ENCODE assay signal across 12 mouse cellular contexts in genomic region chr12:5239451-5240245, GRCm38 (mm10).
DNase-seq lines count a peak whose midpoint lies in the region; ATAC-seq and TF ChIP-seq lines count a peak whose summit lies in the region.
"Had no signal": no experiment of that assay in that cellular context is flagged by ENCODE, and none has a peak within 500 bp of the region (broad histone marks: within the 10 kb centered on the region; RNA-seq: fewer than 3 reads in every experiment).

No protein-coding gene starts in this region.

- H3K9me3 ChIP-seq in midbrain, embryonic 12.5 days: no peaks in the 10 kb centered on the region
- H3K9me3 ChIP-seq in midbrain, embryonic 16.5 days (replicated peaks; ENCODE audit: control insufficient read depth, low read length, poor library complexity, severe bottlenecking): no peaks in the 10 kb centered on the region
- H3K9me3 ChIP-seq in forebrain, postnatal 0 days (ENCODE audit: low read length): no peaks in the 10 kb centered on the region
- H3K9me3 ChIP-seq: heart, embryonic 15.5 days had no signal

- no peaks in the 10 kb centered on the region for H3K36me3 ChIP-seq in midbrain, embryonic 12.5 days
- no peaks in the 10 kb centered on the region for H3K36me3 ChIP-seq in midbrain, embryonic 16.5 days (ENCODE audit: control insufficient read depth, insufficient read depth, low read length)
- no peaks in the 10 kb centered on the region for H3K36me3 ChIP-seq in forebrain, postnatal 0 days (ENCODE audit: insufficient read depth)
- H3K36me3 ChIP-seq: heart, embryonic 15.5 days had no signal

- ATAC-seq in midbrain, embryonic 12.5 days (ENCODE audit: low FRiP score, low read depth): peak; percentile 42; the same call in 1 of the 2 replicates
- no peak for ATAC-seq in midbrain, embryonic 16.5 days
- peak; percentile 72 for ATAC-seq in forebrain, postnatal 0 days

- no peaks in the 10 kb centered on the region for H3K27me3 ChIP-seq in midbrain, embryonic 12.5 days
- no peaks in the 10 kb centered on the region for H3K27me3 ChIP-seq in midbrain, embryonic 16.5 days (ENCODE audit: control insufficient read depth, insufficient read depth, low read depth, low read length)
- no peaks in the 10 kb centered on the region for H3K27me3 ChIP-seq in forebrain, postnatal 0 days (ENCODE audit: insufficient read depth, low read length)
- H3K27me3 ChIP-seq: heart, embryonic 15.5 days had no signal

- 64% methylated on average over 17 of the region's 17 CpGs for WGBS in midbrain, embryonic 12.5 days
- 58% methylated on average over 17 of the region's 17 CpGs for WGBS in midbrain, embryonic 16.5 days
- 20% methylated on average over 17 of the region's 17 CpGs for WGBS in forebrain, postnatal 0 days

- 0 out of 2 replicates have a peak overlapping the region, but pooled peaks have one; percentile 8 for H3K27ac ChIP-seq in midbrain, embryonic 12.5 days (replicated peaks)
- no peak overlapping the region for H3K27ac ChIP-seq in midbrain, embryonic 16.5 days (ENCODE audit: low read length)
- H3K27ac ChIP-seq in forebrain, postnatal 0 days (ENCODE audit: low read depth, low read length): no peak overlapping the region
- H3K27ac ChIP-seq: heart, embryonic 15.5 days had no signal

- no peak for TF ChIP-seq CTCF in forebrain, postnatal 0 days (IDR thresholded peaks at IDR 0.05; ENCODE audit: low read depth)

- no peak overlapping the region for H3K4me3 ChIP-seq in midbrain, embryonic 12.5 days
- H3K4me3 ChIP-seq in midbrain, embryonic 16.5 days (ENCODE audit: low read depth, low read length): no peak overlapping the region
- H3K4me3 ChIP-seq in forebrain, postnatal 0 days (ENCODE audit: low read depth, low read length): no peak overlapping the region
- H3K4me3 ChIP-seq: heart, embryonic 15.5 days had no signal

- H3K4me1 ChIP-seq in midbrain, embryonic 12.5 days: peaks cover 26% of the 10 kb centered on the region
- peaks cover 5% of the 10 kb centered on the region; the same call in 1 of the 2 replicates for H3K4me1 ChIP-seq in midbrain, embryonic 16.5 days (ENCODE audit: control insufficient read depth, insufficient read depth, low read length)
- H3K4me1 ChIP-seq in forebrain, postnatal 0 days (ENCODE audit: insufficient read depth): peaks cover 26% of the 10 kb centered on the region

- no peak overlapping the region for H3K9ac ChIP-seq in midbrain, embryonic 12.5 days (replicated peaks)
- H3K9ac ChIP-seq in midbrain, embryonic 16.5 days (ENCODE audit: low read depth, low read length): no peak overlapping the region
- H3K9ac ChIP-seq in forebrain, postnatal 0 days: no peak overlapping the region
- H3K9ac ChIP-seq: heart, embryonic 15.5 days; lung, embryonic 14.5 days had no signal

- H3K4me2 ChIP-seq in midbrain, embryonic 12.5 days (replicated peaks): no peak overlapping the region
- H3K4me2 ChIP-seq in midbrain, embryonic 16.5 days (ENCODE audit: low read length): no peak overlapping the region
- H3K4me2 ChIP-seq in forebrain, postnatal 0 days (ENCODE audit: low read depth): no peak overlapping the region
- H3K4me2 ChIP-seq: heart, embryonic 15.5 days; lung, embryonic 14.5 days had no signal

- DNase-seq in forebrain, postnatal 0 days: peak; percentile 72
- DNase-seq in layer of hippocampus, adult 9-10 months (ENCODE audit: low spot score): peak; percentile 71
- no peak for DNase-seq in liver
- no peak for DNase-seq in adrenal gland, postnatal 4 days (ENCODE audit: low spot score in 2 of 2)
- DNase-seq in left cerebral cortex, adult 18-20 months (ENCODE audit: low spot score in 2 of 2): no peak
- DNase-seq in ovary, adult 18-20 months (ENCODE audit: low spot score): no peak
- DNase-seq: kidney, adult 9 months; lung, embryonic 14.5 days; thymus, postnatal 4 days had no signal

Comparison
In these comparisons a context has a peak if more than half of its experiments do, and no peak if none do; other contexts are left out.
1. DNase-seq: peak in forebrain, postnatal 0 days (single experiment) and layer of hippocampus, adult 9-10 months (single experiment); none in liver (single experiment), adrenal gland, postnatal 4 days (0 of 2), left cerebral cortex, adult 18-20 months (0 of 2) and ovary, adult 18-20 months (single experiment).